Mouse (Mus musculus): ENCODE results near the gene Arg2.
"Not testable (repeated sequence)": the region's sequence is repeated elsewhere in the genome, so short reads cannot be mapped to it uniquely, and the experiment has no call there.

The Arg2 gene

GRCm38 (mm10) chr12:79171269-79171995 is 40.9 kb downstream of the Arg2 start:
- DNase-seq, result no peak

- DNase-seq, result peak; percentile 89
These were observed 41.7 kb downstream of the Arg2 start, which contains the start of gene Vti1b for GRCm38 (mm10) chr12:79172019-79172941. TSS of gene Vti1b (minus strand) at chr12:79172667.

DNA sequence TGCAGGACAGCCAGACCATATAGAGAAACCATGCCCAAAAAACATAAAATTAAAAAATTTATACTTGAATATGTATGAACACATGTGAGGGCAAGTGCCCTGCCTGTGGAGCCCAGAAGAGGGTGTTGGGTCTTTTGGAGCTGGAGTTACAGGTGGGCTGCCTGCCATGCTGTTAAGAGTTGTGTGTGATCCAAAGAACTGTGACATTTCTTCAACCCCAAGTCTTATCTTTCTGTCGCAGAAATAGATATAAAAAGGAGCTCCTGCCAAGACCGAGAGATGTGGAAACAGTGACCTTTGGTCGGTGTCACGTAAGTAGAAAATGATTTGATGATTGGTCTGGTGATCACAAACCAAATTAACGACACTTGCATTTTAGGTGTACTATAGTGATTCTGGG is 43.1 kb downstream of the Arg2 start:
- DNase-seq, result no peak

DNA sequence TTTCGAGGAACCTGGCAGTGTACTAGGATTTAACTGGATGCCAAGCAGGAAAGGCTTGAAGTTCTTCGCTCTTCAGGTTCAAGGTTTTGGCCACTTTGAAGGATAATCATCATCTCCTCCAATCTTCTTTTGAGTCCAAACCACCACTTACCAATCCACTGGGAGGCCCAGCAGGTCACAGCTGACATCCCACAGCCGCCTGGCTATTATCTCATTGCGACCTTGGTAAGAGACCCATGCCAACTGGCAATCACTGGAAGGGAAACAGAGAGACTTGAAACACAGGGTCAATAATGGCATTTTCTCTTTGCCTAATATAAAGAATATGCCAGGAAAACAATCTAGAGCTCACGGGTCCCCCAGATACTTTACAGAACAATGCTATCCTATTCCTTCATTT is 45.4 kb downstream of the Arg2 start:
- DNase-seq, result no peak

GRCm38 (mm10) chr12:79185160-79185559 is 54.6 kb downstream of the Arg2 start:
- DNase-seq, result not testable (repeated sequence)

DNA sequence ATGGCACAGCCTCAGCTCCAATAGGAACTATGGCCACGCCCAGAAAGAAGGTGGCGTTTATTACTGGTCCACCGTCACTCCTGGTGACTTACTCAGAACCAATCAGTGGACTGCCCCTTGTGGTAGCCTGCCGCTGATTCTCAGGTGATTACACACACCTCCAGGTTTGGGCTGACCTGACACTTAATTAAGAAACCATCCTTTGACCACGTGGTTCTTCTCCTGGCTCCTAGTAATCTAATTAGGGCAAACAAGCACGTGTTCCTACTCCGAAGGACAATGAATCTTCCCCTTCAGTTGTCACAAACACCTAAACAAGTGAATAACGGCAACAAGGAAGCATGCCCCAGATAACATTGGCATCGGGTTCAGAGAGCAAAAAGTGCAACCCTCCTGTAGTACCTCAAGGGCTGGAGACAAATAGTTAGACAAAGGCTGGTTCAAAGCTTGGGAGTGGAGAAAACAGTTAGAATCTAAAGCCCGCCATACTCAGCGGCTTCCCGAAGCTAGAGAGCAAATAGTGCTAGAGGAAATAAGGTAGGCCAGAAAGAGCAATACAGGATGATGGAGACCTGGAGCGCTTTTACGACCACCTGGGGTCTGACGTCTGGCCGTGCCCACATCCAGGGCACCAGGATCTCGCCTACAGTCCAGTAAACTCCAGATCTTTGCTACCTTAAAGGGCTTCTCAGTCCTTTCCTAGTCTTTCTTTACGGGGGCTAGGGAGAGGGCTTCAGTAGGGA is 60.5 kb downstream of the Arg2 start:
- DNase-seq, result peak; percentile 51

DNA sequence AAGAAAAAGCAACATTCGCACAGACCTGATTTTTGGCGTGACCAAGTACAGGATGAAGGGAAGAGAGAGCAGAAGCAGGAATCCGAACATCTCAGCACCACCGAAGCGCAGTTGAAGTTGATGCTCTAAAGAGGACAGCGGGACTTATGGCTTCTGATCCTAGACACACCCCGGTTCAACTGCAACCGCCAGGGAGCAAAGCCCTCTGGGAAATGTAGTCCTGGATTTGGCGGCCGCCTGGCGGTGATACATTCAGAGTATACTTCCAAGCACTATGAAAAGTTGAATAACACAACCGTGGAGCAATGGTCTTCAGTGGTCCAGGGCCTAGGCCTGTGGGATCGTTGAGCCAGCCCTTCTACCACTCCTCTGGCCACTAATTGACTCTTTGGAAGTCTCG is 61.1 kb downstream of the Arg2 start:
- peak; percentile 76 for DNase-seq

DNA sequence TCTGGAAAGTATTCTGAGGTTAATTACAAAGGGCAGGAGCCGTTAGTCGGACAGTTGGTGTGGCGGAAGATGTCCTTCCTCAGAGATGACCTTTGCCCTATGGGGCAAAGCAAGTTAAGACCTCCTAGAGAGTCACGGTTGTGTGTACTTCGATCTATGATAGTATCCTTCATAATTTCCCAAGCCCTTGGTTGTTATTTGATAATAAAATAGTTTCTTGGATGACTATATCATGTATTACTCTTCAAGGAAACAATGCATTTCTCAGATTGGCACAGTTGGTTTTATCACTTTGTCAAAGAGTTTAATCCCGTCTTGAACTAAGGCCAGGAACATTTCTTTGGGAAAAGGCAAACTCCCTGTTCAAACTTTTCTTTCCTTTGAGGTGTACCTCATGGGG is 61.6 kb downstream of the Arg2 start, which contains the start of gene Rdh11:
Rdh11 (minus strand) TSS at position 101 of the 400 bp plus-strand sequence.
- DNase-seq, result no peak

DNA sequence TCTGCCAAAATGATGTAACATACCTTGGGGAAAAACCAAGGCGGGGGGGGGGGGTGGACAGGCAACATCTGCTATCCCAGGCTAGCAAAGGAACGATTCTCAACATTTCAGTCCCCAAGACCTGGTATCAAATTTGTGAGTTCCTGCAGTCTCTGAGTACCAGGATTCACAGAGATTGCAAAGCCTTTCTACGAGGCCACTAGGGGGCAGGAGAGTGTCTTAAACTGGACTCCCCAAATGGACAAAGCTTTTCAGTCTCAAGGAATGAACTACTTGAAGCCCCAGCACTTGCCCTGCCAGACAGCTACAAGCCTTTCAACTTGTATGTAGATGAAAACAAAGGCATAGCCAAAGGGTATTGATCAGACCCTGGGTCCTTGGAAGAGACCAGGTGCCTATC is 62.9 kb downstream of the Arg2 start:
- DNase-seq, result peak; percentile 79

DNA sequence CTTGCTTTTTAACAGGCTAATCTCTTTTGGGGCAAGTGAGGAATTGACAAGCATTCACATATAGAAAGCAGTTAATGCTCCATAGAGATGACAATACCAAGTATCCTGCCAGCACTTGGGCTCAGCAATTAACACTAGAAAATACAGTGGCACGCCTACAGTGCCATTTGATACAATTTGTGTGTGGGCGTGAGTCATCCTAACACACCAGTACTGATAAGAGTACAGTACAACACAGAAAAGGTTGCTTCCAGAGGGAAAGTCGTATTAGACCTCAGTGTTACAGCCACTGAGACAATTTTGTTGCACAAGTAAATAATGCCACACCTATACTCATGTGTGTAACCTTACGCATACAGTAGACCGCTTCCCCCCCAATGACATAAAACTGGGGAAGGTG is 66.5 kb downstream of the Arg2 start:
- no peak for DNase-seq

- no peak for DNase-seq
These were observed 71.3 kb downstream of the Arg2 start for GRCm38 (mm10) chr12:79201882-79202281.
